Mouse (Mus musculus) Patski (cell line): ENCODE data around the gene Nav3. TPM values are rescaled to one million over a fixed set of nuclear protein-coding genes. Genes with fewer than 3 reads are reported as not detected.
"Not testable (repeated sequence)": the region's sequence is repeated elsewhere in the genome, so short reads cannot be mapped to it uniquely, and the experiment has no call there.

Experiments used
- ATAC-seq: fragments of 100-300 bp; one replicate; pipeline ENCODE4 v1.8.0; 2021
- CTCF ChIA-PET: fragments of 350-600 bp; sonication (Branson Sonifier 250); formaldehyde crosslinking; loops from one replicate; lab custom pipeline; 2022; ENCODE audit warnings: inconsistent platforms; lab: Charles Lee
- POLR2A ChIA-PET: fragments of 350-600 bp; sonication (Branson Sonifier 250); formaldehyde crosslinking; loops from one replicate; lab custom pipeline; 2022; ENCODE audit warnings: antibody characterized with exemption, inconsistent platforms; lab: Charles Lee
- DNase-seq: peaks from one replicate; pipeline ENCODE4 v3.0.0-alpha.2; 2011; ENCODE audit warnings: low read depth, low spot score
- H3K27me3 ChIP-seq: fragments of 371-371 bp; one replicate; pipeline ENCODE4 v1.5.1; 2021
- CTCF ChIP-seq: fragments of 100-300 bp; IDR thresholded peaks from one replicate; pipeline ENCODE4 v1.5.1; 2021
- in situ Hi-C: fragments of 300-500 bp; cut with MboI; formaldehyde crosslinking; loops from 3 replicates; pipeline ENCODE4 v1.11.1; 2018; ENCODE audit warnings: low pct_unique_long_range_greater_than_20kb, mixed read lengths
- polyA plus RNA-seq: library from polyadenylated mRNA; unstranded; gene quantifications from one replicate; pipeline ENCODE4 v1.2.3, GENCODE M21; 2021

Nav3 gene
- polyA plus RNA-seq, 1 experiment from 2014 or later, result 2.4 TPM

DNA sequence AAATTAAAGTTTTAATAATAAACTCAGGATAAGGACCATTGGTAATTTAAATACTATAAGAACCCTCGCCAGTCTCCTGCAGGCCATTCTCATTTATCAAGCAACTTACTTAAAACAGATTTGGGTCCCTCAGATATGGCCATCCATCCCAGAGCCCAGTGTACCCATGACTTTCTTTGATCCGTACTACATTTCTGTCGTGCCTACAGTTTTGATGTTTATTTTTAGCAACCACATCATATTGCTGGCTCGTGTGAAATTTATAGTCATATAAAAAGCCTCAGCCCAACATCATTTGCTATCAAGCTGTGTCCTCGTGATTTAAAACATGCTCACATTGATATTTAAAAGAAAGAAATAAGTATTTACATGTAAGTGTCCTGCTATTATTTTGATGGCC, 394.8 kb downstream of the Nav3 start:
- TF ChIP-seq CTCF, result no peak
- H3K27me3 ChIP-seq, result peaks cover 7% of the 10 kb centered on the region
- DNase-seq (no peak), ATAC-seq (no peak)
- in situ Hi-C loops, result no loop called here
- ChIA-PET CTCF (no interaction called here), POLR2A (interaction anchor here (0.9 kb wide), 1 partner anchor 11 kb away, joined by 4 read pairs; no protein-coding TSS in a partner anchor)

DNA sequence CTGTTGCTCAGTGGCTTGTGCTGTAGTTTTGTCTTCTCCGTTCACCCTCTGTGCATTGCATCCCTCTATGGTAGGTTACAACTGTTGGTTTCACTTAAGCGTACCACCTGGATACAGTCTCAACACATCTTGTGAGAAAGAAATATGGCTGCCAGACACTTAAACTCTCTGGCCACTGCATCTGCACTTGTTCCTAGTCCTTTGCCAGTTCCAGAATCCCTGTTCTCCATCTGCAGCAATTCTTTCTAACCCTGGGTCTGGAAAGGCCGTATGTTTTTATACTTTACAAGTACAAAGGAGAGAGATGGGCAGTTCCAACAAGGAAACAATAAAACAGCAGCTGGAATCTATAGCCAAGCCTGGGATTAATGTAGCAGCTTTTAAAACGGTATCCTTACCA, 418.5 kb downstream of the Nav3 start:
- H3K27me3 ChIP-seq, result peaks cover 9% of the 10 kb centered on the region
- TF ChIP-seq CTCF, result no peak
- in situ Hi-C loops, result no loop called here
- no peak for DNase-seq
- no peak for ATAC-seq
- CTCF ChIA-PET, result no interaction called here
- POLR2A ChIA-PET, result no interaction called here

DNA sequence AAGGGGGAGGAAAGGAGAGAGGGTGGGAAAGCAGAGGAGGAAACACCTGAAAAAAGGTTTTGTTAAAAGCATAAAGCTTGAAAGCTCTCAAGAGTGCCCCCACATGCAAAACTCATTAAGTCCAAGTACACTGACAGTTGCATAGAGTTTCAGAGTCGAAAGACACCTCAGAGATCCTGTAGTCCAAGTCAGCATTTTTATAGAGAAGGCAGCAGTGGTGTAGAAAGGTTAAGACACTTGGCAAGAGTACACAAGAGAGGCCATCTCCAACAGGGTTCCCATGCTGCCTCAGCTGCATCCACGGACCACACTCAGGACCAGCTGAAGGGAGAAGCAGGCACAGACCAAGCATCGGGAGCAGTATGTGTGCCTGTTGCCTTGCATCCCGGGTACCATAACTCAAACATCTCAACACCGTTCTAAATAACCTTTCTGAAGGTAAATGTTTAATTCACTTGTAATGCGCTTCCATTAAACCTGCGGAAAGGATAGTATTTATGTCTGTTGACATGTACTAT, 421.4 kb downstream of the Nav3 start:
- POLR2A ChIA-PET, result no interaction called here
- TF ChIP-seq CTCF, result no peak
- DNase-seq, result no peak
- no peak for ATAC-seq
- peaks cover 9% of the 10 kb centered on the region for H3K27me3 ChIP-seq
- in situ Hi-C loops, result no loop called here
- CTCF ChIA-PET, result no interaction called here

DNA sequence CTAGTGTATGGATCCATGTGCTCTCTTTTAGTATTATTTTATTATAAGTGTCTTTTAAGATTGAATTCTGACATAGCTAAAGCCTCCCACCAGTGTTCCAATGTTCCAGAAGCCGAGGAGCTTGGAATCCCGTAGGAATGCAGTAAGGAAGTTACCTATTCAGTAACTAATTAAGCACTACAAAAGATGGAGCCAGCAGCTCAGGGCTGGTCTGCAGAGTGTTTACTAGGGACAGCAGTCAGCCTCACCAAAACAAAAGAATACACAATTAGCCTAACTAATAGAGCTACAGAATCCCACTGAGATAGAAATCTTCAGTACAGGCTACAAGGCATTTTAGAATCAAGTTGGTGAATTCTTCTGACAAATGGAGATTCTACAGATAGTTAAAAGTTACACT, 431.1 kb downstream of the Nav3 start:
- in situ Hi-C loops, POLR2A ChIA-PET, DNase-seq, ATAC-seq, CTCF ChIA-PET: not testable (repeated sequence)
- peaks cover 21% of the 10 kb centered on the region for H3K27me3 ChIP-seq

DNA sequence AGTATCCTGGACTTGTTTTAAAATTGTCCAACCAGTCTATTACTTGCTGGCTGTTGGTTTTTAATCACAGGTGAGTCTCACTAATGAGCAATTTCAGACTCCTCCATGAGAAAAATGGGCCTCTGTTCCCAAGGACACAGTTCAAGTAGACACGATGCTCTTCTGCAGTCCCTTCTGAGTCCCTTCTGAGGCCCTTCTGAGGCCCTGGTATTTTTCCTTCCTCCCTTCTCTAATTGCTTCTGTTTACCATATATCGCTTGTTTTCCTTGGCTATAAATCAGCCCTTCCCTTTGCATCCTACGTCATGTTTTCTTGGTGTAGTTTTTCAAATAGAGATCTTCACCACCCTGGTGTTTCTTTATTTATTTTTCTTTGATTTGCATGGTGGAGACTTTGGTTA, 433.9 kb downstream of the Nav3 start:
- in situ Hi-C loops, result no loop called here
- ATAC-seq (no peak), DNase-seq (no peak)
- peaks cover 21% of the 10 kb centered on the region for H3K27me3 ChIP-seq
- CTCF ChIA-PET, result no interaction called here
- POLR2A ChIA-PET, result no interaction called here
- TF ChIP-seq CTCF, result no peak

DNA sequence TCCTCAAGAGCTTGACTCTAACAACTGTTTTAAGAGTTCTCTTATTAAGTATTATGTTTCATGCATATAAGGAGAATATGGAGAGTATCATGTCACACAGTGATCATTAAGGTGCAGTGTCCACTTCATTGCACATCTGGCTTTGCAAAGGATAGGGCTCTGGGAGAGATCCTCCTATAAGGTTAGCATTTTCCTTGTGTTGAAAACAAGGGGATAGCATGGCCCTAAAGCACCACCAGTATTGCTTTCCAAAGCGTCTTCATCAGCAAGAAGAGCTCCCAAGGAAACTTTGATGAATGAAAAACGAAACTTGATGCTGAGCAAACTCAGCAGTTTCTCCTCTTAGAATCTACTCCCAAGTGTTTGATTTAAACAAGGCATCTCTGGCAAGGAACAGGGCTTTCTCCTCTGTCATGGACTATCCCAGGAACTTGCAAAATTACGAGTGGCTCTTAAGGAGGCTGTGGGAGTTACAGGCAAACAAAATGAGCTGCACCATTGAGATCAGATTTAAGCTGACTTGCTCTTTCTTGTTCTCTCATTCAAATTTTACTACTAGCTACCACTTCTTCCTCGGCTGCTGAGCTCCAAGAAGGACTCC, 436.6 kb downstream of the Nav3 start:
- H3K27me3 ChIP-seq, result peaks cover 21% of the 10 kb centered on the region
- ChIA-PET POLR2A (no interaction called here), CTCF (no interaction called here)
- in situ Hi-C loops, result no loop called here
- DNase-seq (no peak), ATAC-seq (no peak)
- TF ChIP-seq CTCF, result no peak

DNA sequence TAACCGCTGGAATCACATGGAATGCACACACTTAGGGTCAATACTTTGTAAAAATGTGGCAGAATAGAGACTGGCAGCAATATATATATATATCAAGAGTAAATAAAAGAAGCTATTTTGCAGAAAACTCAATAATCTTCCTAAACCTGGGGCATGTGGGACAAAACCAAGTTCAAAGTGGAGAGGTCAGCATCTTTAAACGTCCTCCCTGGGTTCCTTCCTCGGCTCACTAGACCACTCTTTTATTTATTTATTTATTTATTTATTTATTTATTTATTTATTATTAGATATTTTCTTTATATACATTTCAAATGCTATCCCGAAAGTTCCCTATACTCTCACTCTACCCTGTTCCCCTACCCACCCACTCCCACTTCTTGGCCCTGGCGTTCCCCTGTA, 454.7 kb downstream of the Nav3 start:
- POLR2A ChIA-PET, CTCF ChIA-PET, DNase-seq, in situ Hi-C loops, ATAC-seq, H3K27me3 ChIP-seq: not testable (repeated sequence)

DNA sequence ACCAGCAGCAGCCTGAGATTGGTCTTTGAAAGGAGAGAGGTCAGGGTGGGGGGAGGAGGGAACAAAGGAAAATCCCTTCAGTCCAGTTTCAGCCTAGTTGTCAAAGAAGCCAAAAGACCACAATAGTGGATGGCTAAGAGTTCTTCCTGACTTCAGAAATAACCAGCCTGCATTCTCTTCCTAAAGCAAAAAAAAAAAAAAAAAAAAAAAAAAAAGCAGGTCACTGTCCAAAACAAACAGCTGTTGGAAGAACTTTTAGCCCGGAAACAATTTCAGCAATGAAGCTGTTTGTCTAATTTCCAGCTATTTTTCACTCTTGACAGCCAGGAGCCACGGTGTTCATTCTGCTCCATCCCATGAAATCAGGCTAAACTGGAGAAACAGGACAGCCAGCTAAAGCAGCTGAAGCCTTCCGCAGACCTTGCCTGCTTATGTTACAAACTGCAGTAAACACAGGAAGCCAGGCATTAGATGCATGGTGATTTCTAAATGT, 455.2 kb downstream of the Nav3 start:
- ATAC-seq (no peak), DNase-seq (no peak)
- in situ Hi-C loops, result no loop called here
- peaks cover 8% of the 10 kb centered on the region for H3K27me3 ChIP-seq
- CTCF ChIA-PET, result no interaction called here
- POLR2A ChIA-PET, result no interaction called here
- no peak for TF ChIP-seq CTCF

DNA sequence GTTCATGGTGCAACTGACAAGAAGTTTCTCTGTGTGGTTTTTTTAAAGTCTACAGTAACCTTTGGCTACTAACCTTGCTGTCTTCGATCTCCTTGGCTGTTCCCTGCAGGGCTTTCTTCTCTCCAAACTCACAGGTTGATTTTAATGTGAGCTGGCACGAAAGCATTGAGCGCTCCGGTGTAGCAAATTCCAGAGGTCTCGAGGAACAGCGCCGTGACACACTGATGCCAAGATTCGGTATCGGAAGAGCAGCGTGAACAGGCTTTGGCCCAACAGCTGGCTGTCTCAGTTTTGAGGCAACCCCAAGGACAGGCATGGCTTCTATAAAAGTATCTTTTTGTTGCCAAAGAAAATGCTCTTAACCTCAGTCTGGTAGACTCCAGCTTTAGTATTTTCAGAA, 456.1 kb downstream of the Nav3 start:
- H3K27me3 ChIP-seq, result peaks cover 10% of the 10 kb centered on the region
- DNase-seq (no peak), ATAC-seq (no peak)
- in situ Hi-C loops, result no loop called here
- POLR2A ChIA-PET, result no interaction called here
- CTCF ChIA-PET, result no interaction called here
- TF ChIP-seq CTCF, result no peak

DNA sequence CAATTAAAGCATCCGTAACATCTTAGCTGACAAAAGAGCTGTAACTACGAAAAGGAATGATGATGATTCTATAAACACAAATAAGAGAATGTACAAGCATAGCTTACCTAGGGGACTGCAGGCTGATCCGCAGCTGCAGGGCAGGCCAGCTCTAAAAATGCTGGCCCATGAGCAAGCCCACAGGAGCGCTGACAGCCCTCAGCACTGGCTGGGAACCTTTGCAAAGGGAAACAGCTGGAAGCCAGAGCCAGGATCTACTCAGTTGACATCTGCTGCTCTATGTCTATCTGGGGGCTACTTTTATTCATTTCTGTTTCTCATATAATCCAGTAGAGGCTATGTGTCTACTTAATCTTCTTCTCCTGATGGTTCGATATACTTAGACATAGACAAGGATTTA, 461.7 kb downstream of the Nav3 start:
- CTCF ChIA-PET, result no interaction called here
- POLR2A ChIA-PET, result interaction anchor here (0.6 kb wide), 1 partner anchor 427 kb away, joined by 4 read pairs; no protein-coding TSS in a partner anchor
- DNase-seq, result no peak
- ATAC-seq, result no peak
- in situ Hi-C loops, result no loop called here
- peaks cover 19% of the 10 kb centered on the region for H3K27me3 ChIP-seq
- TF ChIP-seq CTCF, result no peak

DNA sequence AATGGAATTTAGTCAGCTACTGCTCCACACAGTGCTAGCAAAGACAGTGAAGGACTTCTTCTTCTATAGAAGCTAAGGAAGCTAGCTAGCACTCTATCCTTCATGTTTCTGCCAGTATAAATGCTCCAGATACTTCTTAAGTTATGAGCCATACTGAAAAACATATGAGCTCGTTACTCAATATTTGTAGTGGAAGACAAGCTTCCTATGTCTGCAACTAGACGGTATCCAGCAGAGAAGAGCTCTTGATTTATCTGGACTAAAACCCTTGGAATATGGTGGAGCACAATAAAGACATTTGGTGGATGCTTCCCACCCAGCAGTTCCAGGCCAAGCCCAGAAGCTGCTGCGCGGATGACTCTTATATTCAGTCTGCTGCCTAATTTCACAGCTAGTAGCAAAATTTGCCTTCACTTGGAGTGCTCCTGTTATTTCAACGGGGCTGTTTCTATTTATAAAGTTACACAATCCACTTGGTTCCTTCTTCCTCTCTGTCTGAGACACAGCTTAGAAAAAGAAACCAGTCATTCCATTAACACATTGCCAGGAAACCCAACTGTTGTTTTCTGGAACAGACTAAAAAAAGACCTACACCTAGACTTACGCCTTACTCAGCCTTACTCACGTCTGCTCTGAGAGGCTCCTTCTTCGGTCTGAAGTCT, 470.0 kb downstream of the Nav3 start:
- ChIA-PET CTCF (no interaction called here), POLR2A (no interaction called here)
- in situ Hi-C loops, result no loop called here
- H3K27me3 ChIP-seq, result peaks cover 13% of the 10 kb centered on the region
- ATAC-seq, result no peak
- no peak for DNase-seq
- no peak for TF ChIP-seq CTCF
